Mouse (Mus musculus): Measurements from ENCODE around the gene Lrrn1. TPM values are rescaled to one million over a fixed set of nuclear protein-coding genes. Genes with fewer than 3 reads are reported as not detected.

Gene Lrrn1
- total RNA-seq (2021) = 100 to 1,000 TPM in 1 of 2 experiments, 10 to 100 TPM in 1; 96.1 to 103 TPM
- long read RNA-seq, transcript Lrrn1-201 (2 exons, 3,700 nt) = major isoform, 179 of 190 reads
- long read RNA-seq, partial matches to known transcripts = 9 of 190 reads
- long read RNA-seq, other reads (novel, unspliced or antisense) = 2 of 190 reads

DNA sequence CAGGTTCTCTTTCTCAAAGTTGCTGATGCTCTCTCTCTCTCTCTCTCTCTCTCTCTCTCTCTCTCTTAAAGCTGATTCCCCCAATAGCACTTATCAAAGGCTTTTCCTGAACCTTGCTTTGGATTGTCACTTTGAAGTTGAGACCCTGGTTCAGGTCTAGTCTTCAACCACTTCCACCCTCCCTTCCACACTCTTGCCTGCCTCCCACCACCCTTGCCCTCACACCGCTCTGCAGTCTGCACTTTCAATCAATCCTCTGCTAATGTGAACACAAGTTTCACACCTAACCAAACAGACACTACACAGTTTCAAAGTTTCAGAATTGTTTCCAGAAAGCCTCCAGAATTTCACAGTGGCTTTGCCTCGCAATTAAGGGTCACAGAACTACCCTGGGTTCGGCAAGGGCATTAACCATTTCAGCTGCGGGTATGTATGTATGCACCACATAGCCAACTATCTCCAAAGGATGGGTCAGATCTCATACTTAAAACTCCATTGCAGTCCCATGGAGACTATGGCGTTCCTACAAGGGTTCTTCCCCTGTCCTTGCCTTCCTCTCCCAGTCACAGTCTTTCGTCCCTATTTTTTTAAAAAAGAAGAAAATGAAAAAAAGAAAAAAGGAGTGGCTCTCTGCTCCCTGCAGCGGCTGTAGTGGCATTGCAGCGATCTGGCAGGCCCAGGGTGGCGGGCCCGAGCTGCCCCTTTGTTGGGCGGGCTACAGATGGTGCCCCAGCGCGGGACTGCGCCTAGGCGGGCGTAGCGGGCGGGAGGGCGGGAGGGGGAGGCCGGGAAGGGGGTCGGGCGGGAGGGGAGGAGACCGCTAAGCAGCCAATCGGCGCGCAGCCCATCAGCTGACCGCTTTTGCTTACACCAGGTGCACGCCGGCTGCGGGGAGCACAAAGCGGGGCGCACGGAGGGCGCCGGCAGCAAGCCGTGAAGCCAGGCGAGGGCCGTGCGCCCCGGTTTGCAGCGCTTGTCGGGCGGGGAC is at the start of gene Lrrn1:
Gene Lrrn1, plus strand, starts transcription at position 892 of the 988 bp plus-strand sequence.
- peak; percentile 76 to 87 for DNase-seq (ENCODE audit: low spot score in 2 of 2)

DNA sequence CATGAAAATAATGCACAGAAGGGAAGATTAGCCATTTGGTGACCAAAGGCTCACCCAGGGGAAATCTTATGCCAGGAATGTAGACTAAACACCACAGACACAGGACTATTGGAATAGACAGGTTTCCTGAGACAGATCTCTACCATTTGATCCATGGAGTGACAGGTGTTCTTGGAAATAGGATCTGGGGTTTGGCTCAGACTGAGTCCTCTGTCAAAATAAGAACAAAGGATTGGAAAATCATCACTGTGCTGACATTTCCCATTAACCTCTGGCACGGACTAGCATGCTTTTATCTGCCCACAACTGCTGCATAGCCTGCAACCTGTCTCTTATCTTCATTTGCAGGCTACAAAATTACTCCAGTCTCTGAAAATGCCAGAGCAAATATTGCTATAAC is 35.1 kb upstream of the Lrrn1 start:
- DNase-seq (ENCODE audit: low spot score in 2 of 2) = no peak

DNA sequence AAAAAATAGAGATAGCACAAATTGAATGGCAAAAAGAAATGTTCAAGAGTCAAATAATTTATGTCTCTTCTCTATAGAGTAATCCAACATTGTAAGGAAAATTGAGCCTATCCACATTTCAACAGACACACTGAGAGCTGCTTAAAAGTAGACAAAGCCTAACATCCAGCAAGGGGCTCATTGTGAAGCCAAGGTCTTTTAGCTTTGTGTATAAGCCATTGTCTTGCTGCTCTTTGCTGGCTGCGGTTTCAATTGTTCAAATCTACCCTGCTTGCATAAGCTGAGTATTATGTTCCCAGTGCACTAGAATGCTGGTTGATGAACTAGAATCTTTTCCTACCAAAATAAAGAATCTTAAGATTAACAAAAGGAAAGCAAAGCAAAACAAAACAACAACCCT is 33.7 kb upstream of the Lrrn1 start:
- no peak for DNase-seq (ENCODE audit: low spot score in 2 of 2)

DNA sequence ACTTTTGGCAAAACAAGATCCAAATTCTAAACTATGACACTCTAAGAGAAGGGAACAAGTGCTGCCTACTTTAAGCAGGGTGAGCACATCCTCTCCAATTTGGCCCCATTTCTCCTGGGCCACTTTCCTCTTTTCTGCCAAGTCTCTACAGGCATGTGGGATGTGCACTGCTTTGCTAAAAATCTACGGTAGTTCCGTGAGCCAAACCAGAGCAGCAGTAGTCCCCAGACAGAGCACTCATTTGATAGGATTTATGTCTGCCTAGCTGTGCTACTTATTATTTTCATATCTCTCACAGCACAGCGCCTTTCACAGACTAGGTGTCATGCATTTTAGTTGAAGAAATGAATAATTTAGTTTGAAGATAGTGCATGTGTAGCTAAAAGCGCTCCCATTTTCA is 15.9 kb upstream of the Lrrn1 start:
- DNase-seq (ENCODE audit: low spot score in 2 of 2) = peak in 1 of 2 experiments; percentile 44

DNA sequence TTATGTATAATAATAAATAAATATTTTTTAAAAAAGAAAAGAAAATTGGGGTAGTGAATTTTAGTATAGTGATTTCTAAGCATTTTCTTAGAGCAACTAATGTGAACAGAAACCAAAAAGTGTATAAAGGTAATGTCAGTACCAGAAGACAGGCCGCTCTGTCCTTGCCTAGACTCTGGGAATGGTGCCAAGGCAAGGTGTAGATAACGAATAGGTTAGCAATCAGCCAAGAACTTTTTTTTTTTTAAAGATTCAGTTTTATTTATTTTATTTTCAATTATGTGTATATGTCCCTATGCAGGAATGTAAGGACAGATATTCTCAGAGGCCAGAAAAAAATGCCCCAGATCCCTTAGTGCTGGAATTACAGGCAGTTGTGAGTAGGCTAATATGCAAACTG is 5.6 kb upstream of the Lrrn1 start:
- DNase-seq (ENCODE audit: low spot score in 2 of 2) = no peak

DNA sequence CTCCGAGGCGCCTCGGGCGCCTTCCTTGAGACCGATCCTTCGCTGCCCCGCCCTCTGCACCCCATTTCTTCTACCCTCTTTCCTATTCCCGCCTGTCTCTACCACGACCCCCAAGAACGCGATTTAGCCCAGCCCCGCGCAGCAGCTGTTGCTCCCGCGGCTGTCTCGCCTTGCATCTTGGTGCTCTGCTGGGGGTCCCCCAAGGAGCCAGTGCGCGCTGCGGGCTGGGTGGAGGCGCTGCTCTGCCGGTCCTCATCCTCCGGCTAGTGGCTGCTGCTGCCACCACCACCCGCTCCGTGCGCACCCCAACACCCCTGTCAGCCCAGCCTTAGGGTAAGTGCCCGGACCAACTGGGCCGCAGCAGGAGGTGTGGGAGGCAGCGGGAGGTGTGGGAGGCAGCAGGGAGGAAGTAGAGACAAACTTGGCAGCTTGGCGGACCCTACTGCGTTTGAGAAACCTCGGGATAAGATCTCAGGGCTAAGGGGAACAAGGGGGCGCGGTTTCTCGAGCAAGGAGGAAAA is 403 bp downstream of the Lrrn1 start:
- peak; percentile 57 to 70 for DNase-seq (ENCODE audit: low spot score in 2 of 2)

DNA sequence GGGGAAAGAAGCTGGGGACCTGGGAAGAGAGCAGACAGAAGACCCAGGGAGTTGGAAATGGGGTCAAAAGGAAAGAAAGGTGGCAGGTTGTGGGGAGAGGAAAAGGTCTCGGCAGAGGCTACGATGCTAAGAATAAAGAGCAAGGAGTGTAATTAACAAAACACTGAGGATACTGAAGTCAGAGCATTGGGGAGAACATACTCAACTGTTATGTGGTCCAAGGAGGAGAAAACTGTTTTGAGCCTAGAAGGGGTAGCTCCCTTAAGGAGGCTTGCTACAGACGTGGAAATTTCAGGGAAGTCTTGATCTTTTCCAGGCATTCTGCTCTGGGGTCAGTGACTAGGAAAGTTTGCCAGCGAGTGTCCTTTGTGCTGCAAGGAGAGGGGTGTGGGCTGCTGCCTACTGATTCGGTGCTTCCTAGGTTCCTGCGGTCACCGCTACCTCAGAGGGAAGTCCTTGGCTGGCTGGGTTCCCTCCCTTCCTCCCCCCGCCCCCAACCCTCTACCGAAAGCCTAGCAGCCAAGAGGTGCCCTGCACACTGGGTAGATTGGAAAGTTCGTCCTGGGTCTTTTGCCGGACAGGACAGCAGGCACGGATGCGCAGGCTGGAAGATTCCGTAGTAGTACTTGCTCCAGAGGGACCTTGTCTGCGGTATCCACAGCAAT is 1.2 kb downstream of the Lrrn1 start:
- DNase-seq (ENCODE audit: low spot score in 2 of 2) = no peak

DNA sequence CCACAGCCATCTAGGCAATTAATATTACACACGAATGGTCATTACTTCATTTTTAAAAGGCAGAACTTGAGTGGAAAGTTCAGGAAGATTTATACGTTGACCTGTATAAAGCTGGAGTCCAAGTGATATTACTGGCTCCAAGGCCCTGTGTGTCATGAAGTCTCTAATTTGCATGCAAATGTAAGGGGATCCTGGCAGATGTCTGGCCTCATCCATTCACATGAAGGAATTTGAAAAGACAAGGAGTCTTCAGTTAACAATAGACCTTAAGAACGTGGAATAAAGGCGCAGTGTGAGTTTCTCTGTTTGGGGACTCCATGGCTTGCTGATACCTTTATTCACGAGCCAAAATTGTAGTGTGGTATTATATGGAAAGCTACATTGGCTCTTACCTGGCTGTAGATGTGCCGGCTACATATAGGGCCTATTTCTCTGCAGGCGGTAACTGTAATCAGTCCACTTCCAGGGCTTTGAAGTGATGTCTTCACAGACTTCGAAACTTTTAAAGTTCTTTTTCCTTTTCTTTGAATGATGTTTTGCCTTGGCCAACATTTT is 2.0 kb downstream of the Lrrn1 start:
- DNase-seq (ENCODE audit: low spot score in 2 of 2) = no peak

DNA sequence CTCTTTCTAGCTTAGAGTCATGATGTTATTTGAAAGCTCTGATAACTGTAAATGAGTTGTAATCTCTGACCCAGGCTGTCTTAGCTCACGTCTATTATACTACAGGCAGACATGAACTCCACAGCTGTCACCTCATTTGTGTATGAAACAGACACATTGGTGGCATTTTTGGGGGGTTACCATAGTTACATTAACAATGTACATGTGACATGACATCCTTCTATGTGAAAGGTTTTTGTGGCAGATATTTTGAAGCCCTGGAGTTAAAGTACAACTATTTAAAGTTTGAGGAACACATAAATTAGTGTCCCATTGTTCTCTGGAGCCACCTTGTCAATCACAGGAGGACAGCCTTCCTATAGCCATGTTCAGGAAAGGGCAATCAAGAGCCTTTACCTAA is 5.0 kb downstream of the Lrrn1 start:
- no peak for DNase-seq (ENCODE audit: low spot score in 2 of 2)

DNA sequence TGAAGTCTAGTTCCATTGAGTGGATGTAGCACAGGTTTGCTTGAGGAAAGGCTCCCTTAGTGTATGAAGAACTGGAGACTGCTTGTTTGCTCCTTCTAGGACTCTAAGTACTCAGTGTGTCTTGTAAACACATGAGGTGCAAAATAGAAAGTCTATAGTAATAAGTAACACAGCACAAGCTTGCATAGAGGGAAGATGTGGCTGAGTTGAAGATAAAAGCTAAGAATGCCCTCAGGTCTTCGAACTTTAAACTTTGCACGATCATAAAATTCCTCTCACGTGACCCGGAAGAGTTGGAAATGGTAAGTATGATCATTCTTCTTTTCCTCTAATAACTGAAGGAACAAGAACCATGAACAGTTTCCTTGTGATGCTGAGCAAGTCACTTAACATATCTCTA is 7.1 kb downstream of the Lrrn1 start:
- DNase-seq (ENCODE audit: low spot score in 2 of 2) = no peak

DNA sequence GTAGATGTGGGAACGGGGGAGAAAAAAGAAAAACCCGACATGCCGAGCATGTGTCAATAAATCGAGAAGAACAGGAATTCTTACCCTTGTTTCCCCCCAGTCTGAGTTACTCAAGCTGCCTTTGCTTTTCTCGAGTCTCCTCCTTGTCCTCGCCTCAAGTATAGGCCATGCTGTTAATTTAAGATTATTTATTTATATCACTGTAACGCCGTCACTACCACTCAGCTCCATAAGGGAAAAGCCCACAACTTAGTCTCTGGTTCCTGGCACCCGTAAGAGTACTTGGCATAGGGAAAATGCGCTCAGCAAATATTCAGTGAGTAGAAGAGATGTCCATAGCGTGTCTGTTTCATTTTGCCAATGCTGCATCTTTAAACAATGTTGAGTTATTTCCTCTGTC is 11.7 kb downstream of the Lrrn1 start:
- DNase-seq (ENCODE audit: low spot score in 2 of 2) = no peak

DNA sequence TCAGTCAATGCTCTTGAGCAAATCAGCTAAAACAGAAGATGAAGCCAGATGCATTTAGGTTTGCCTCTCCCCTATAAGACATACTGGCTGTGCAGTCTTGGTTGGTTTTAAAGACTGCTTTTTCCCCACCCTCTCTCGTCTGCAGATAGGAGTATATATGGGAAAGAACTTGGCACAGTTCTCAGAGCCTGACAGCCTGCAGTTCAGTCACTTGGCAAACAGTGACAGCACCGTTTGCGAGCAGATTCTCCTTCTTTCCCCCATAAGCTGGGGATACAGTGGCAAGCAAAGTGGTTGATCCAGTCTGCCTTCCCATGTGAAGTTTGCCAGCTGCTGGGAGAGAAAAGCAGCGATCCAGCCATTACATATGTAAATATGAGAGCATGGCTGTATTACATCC is 12.3 kb downstream of the Lrrn1 start:
- peak in 1 of 2 experiments; percentile 79 for DNase-seq (ENCODE audit: low spot score in 2 of 2)

DNA sequence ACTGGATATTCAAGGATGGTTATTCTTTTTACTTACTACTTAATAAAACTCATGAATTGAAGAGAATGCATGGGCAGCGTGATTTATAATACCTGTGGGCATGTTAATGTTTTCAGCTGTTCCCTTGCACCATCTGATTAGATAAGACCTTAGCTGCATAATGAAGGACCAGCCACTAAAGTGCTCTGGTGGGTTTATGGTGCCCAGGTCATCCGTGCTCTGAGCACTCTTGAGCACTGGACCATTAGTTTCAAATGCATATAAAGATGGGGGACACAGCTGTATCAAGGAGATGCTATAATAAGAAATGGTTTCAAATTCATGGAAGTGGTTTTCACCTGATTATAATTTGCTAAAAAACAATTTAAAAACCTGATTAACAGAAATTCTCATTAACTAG is 16.7 kb downstream of the Lrrn1 start:
- DNase-seq (ENCODE audit: low spot score in 2 of 2) = no peak

DNA sequence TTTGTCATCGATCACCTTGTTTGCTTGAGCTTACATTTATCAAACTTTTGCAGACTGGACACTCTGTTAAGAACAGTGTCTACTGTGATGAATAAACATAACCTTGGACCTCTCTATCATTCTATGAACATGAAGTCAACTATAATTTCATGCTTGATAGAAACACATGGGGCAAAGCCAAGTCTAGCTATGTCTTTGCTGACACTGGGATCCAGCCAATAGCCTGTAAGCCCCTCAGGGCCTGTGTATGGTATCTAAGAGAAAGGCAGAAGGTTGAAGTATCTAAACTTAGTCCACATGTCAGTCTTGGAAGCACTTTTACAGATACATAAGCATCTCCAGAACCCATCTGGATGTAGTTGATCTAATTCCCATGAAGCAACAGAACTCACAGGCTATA is 22.9 kb downstream of the Lrrn1 start:
- no peak for DNase-seq (ENCODE audit: low spot score in 2 of 2)

DNA sequence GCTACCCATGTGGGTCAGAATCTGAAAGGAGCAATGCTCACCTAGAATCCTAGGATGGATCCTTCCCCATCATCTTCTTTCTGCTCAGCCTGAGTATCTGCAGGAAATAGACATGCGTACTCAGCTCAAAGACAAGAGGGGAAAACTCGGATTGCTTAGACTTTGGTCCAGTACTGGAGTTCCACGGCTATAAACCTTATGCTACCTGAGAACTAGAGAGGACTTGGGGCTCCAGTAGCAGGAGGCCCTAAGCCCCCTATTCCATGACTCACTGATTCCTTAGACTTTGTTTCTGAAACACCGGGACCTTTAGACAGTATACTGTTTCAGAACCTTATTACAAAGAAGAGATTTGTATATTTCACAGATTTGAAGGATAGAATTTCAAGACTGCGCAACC is 25.8 kb downstream of the Lrrn1 start:
- DNase-seq (ENCODE audit: low spot score in 2 of 2) = no peak

DNA sequence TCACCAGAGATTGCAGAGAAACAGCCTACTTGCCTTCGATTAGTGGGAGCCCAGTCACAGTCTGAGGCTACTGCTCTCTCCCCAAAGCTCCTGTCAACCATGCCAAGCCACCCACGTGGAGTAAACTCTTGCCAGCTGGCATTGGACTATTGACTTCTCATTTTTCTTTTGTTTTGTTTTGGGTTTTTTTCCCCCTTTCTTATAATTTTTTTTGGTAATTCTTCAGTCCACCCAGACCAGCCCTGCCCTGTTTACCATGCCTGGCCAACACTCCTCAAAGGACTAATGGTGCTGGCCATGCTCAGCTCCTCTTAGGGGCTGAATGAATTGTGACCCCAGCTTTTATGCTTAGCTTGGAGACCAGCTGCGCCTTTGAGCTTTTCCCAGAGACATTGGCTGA is 27.4 kb downstream of the Lrrn1 start:
- peak in 1 of 2 experiments; percentile 62 for DNase-seq (ENCODE audit: low spot score in 2 of 2)

DNA sequence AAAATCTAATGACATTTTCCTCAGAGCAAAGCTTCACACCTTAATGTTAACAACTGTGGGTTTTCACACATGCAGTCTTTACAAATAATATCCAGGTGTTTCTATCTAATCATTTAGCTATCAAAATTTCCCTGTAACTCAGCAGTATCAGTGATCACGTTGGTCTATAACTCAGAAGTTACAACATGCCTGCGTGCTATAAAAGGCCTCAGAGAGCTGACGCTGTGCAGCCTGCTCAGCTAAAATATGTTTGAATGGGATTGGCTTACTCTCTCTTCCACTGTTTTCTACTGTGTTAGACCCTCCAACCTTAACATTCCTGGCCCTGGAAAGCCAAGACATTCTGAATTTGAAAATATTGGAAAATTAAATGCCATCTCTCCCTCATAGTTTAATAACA is 28.2 kb downstream of the Lrrn1 start:
- DNase-seq (ENCODE audit: low spot score in 2 of 2) = no peak

DNA sequence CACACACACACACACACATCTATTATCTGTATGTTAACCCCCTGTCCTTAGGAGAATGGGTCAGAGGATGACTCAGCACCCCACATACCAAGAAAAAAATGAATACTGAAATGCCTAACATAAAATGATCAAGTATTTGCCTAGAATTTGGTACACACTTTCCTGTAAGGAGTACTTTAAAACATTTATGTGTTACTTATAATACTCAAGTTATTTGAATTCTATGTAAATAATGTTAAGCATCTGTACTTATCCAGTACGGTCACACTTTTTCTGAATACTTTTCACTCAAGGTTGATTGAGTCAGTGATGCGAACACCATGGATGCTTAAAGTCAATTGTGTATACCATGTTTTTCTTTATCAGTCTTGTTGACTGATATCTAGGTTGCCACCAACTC is 32.7 kb downstream of the Lrrn1 start:
- DNase-seq (ENCODE audit: low spot score in 2 of 2) = no peak

DNA sequence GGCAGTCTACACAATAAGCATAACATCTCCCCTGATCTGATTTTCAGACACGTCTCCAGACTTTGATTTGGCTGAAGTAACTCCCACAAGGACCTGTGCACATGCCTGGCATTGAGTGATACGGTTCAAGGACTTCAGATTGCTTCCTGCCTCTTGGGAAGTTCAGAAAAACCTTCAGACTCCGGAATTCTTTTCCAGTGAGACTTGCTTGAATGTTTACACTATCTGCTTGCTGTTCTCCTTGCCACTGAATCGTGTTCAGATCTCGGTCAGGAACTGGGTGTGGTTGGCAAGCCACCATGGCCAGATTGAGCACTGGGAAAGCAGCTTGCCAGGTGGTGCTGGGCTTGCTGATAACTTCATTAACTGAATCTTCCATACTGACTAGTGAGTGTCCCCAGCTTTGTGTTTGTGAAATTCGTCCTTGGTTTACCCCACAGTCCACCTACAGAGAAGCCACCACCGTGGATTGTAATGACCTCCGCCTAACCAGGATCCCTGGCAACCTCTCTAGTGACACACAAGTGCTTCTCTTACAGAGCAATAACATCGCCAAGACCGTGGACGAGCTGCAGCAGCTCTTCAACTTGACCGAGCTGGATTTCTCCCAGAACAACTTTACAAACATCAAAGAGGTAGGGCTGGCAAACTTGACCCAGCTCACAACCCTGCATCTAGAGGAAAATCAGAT is 37.5 kb downstream of the Lrrn1 start:
- no peak for DNase-seq (ENCODE audit: low spot score in 2 of 2)

DNA sequence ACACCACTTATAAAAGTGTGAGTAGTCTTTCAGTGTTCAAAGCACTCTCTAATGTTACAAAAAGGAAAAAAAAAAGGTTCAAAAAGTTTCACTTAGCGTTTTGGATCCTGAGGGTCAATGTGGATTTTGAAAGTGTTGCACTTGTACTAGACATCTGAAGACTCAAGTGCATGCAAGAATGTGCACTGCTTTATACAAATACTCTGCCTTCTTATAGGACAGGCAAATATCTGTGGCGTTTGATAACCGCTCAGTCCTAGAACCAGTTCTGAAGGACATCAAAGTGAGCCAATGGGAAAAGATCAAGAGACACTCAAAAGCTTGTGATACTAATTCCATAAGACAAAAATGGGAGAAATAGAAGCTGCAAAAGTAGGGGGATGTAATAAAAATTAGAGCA is 45.0 kb downstream of the Lrrn1 start:
- DNase-seq (ENCODE audit: low spot score in 2 of 2) = no peak

DNA sequence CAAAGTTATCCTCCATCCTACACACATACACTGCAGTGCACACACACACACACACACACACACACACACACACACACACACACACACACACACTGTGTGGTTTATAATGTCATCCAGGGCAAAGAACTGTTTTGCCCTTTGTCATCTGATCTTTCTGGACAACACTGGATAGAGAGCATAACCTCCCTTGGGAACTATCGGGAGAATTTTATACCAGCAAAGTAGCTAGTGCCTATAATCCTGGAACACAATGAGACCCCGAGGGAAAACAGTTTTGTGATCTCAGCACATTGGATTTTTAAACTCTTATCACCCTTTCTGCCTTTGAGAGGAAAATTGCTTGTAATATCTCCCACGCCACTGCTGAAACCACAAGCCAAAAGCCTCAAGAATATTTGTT is 45.8 kb downstream of the Lrrn1 start:
- no peak for DNase-seq (ENCODE audit: low spot score in 2 of 2)

Data from layer of hippocampus, adult 18-20 months (tissue).